Mouse (Mus musculus): ENCODE results near the gene Immp2l.

DNA sequence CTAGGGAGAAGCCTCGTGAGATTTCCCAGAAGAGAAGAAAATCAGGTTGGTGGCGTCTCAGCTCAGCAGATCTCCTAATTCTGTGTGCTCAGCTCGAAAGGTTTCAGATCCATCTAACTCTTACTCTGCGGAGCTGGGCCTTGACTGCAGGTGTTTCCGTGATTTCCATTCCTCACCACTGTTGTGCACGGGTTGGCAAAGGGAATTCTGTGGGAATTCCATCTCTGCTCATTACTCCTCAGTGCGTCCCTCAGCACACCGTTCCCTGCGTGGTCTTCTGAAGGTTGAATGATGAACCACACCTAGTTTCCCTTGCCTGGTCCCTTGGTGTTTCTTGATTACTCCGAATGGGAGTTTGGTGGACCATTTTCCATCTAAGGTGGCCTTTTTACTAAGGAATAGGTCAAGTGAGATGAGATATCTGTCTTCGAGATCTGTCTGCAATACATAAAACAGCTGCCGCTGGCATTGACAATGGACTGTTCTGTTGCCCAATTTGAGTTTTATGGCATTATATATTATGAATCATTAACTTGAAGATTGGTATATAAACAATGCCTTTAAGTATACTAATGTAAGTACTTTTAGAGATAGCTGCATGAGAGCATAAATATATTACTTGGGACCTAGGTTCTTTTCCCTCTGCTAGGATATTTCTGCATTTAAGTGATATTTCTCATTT is 23.3 kb downstream of the Immp2l start:
- TF ChIP-seq CHD2 (IDR thresholded peaks at IDR 0.05; ENCODE audit: low read depth, low read length) (no peak), HCFC1 (IDR thresholded peaks at IDR 0.05; ENCODE audit: borderline replicate concordance, insufficient read depth, low read length) (no peak)

All from ES-E14 (cell line).